Mouse (Mus musculus) liver, embryonic 14.5 days (tissue): ENCODE measurements around the gene Gm5294. TPM values are rescaled to one million over a fixed set of nuclear protein-coding genes. Genes with fewer than 3 reads are reported as not detected.

Experiments used
- ATAC-seq: fragments of 200-750 bp; cut with Nextera tagmentation; 2 replicates; pipeline ENCODE4 v1.8.0; 2017; ENCODE audit warnings: moderate number of reproducible peaks, mild to moderate bottlenecking, moderate library complexity; ENCODE audit not compliant: insufficient read depth
- DNase-seq, 3 experiments: peaks; one replicate each; pipeline ENCODE4 v3.0.0-alpha.2; 2012 to 2013; ENCODE audit warnings: low read depth in 3 of 3, low spot score in 3 of 3
- H3K27ac ChIP-seq: fragments of 300-500 bp; sonication (generic); 2 replicates; pipeline ENCODE4 v1.5.1; 2014; ENCODE audit warnings: moderate library complexity, mild to moderate bottlenecking, control low read depth, inconsistent platforms
- H3K27me3 ChIP-seq: fragments of 300-500 bp; sonication (generic); 2 replicates; pipeline ENCODE4 v1.6.1; 2014; ENCODE audit warnings: mild to moderate bottlenecking, low read length, moderate library complexity; ENCODE audit not compliant: control insufficient read depth, insufficient read depth
- H3K36me3 ChIP-seq: fragments of 300-500 bp; sonication (generic); replicated peaks from 2 replicates; pipeline ENCODE4 v1.6.1; 2014; ENCODE audit warnings: low read depth; ENCODE audit not compliant: control insufficient read depth, insufficient read depth
- H3K4me1 ChIP-seq, 2 experiments: fragments of 200-500 bp in 1 of 2; fragments of 300-500 bp in 1 of 2; sonication (generic) in 1 of 2; replicated peaks; 2 replicates each; pipeline ENCODE4 v1.6.1; 2012 to 2014; ENCODE audit warnings: antibody characterized with exemption in 1 of 2, inconsistent platforms in 1 of 2, low read length in 1 of 2; ENCODE audit not compliant: control insufficient read depth in 2 of 2, insufficient read depth in 2 of 2
- H3K4me2 ChIP-seq: fragments of 300-500 bp; sonication (generic); 2 replicates; pipeline ENCODE4 v1.6.1; 2014; ENCODE audit warnings: low read depth, mild to moderate bottlenecking, control low read depth, moderate library complexity
- H3K4me3 ChIP-seq, 2 experiments: fragments of 200-500 bp in 1 of 2; fragments of 300-500 bp in 1 of 2; sonication (generic) in 1 of 2; 2 replicates each; pipeline ENCODE4 v1.5.1; 2012 to 2014; ENCODE audit warnings: low read depth in 2 of 2, low read length in 2 of 2, mild to moderate bottlenecking in 2 of 2, control low read depth in 1 of 2, inconsistent platforms in 1 of 2, moderate library complexity in 1 of 2; ENCODE audit not compliant: insufficient read depth in 1 of 2
- H3K9ac ChIP-seq: fragments of 300-500 bp; sonication (generic); replicated peaks from 2 replicates; pipeline ENCODE4 v1.6.1; 2014; ENCODE audit warnings: mild to moderate bottlenecking, control low read depth, moderate library complexity
- H3K9me3 ChIP-seq: fragments of 300-500 bp; sonication (generic); 2 replicates; pipeline ENCODE4 v1.6.1; 2016; ENCODE audit warnings: low read length, mixed read lengths; ENCODE audit not compliant: control insufficient read depth
- CTCF ChIP-seq: IDR thresholded peaks from 2 replicates; pipeline ENCODE4 v1.5.1; 2016; ENCODE audit warnings: antibody characterized with exemption, low read depth, control low read depth
- EP300 ChIP-seq: IDR thresholded peaks from 2 replicates; pipeline ENCODE4 v1.6.1; 2016; ENCODE audit warnings: antibody characterized with exemption, low read depth
- WGBS: fragments of 180-500 bp; shearing (Covaris S2); extraction: QIAGEN DNeasy Blood & Tissue Kit; methylation state at CpG from one replicate; pipeline ENCODE4 v1.1.7; 2014; ENCODE audit not compliant: insufficient replicate concordance; 5-methylcytosine and 5-hydroxymethylcytosine counted together
- polyA plus RNA-seq, 2 experiments: library from polyadenylated mRNA; depleted of rRNA in 1 of 2; stranded (reverse) in 1 of 2; unstranded in 1 of 2; fragments of >200 nt; fragmentation: Nextera tagmentation in 1 of 2; extraction: Ambion mirVana in 1 of 2; gene quantifications; 2 replicates each; pipeline versions ENCODE4 v1.2.1 to v1.2.3; 2012 to 2014

The Gm5294 gene
- polyA plus RNA-seq, 2 experiments, result not detected

DNA sequence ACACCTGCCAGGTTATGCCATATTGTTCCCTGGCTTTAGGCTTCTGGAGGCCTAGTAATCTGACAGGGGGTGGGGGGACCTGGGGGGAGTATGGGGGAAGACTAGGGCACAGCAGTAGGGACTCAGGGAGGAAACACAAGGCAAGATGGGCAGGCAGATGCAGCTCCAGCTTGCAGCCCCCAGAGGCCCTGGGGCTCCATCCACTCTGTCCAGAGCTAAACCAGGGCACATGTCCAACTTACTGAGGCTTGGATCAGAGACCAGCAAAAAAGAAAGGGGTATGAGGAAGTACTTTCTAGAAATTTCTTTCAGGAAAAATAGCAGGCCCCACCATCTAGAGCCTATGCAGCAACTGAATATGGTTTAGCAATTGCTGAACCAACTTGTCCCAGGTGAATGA is 44.3 kb downstream of the Gm5294 start:
- Histone ChIP-seq H3K4me2 (no peak overlapping the region), H3K36me3 (no peaks in the 10 kb centered on the region), H3K9ac (no peak overlapping the region), H3K27ac (no peak overlapping the region), H3K9me3 (no peaks in the 10 kb centered on the region), H3K27me3 (no peaks in the 10 kb centered on the region), H3K4me3 (no peak overlapping the region), H3K4me1 (peaks cover 0 to 7% of the 10 kb centered on the region in 2 experiments; a peak in 2 of 4 replicates)
- ATAC-seq, result no peak
- DNase-seq, result no peak
- TF ChIP-seq CTCF, result no peak
- TF ChIP-seq EP300, result no peak

- ATAC-seq (peak; percentile 47; the same call in 1 of the 2 replicates), DNase-seq (no peak)
- no peaks in the 10 kb centered on the region for H3K9me3 ChIP-seq
- no peaks in the 10 kb centered on the region for H3K36me3 ChIP-seq
- H3K9ac ChIP-seq, result no peak overlapping the region
- H3K27me3 ChIP-seq, result no peaks in the 10 kb centered on the region
- H3K4me1 ChIP-seq, result peaks cover 0 to 7% of the 10 kb centered on the region in 2 experiments; a peak in 2 of 4 replicates
- no peak overlapping the region for H3K4me3 ChIP-seq
- no peak overlapping the region for H3K4me2 ChIP-seq
- no peak overlapping the region for H3K27ac ChIP-seq
- 44% methylated on average over 7 of the region's 7 CpGs for WGBS
- TF ChIP-seq EP300 (no peak), CTCF (no peak)
Observed at GRCm38 (mm10) chr5:138864880-138865279, 45.0 kb downstream of the Gm5294 start.

DNA sequence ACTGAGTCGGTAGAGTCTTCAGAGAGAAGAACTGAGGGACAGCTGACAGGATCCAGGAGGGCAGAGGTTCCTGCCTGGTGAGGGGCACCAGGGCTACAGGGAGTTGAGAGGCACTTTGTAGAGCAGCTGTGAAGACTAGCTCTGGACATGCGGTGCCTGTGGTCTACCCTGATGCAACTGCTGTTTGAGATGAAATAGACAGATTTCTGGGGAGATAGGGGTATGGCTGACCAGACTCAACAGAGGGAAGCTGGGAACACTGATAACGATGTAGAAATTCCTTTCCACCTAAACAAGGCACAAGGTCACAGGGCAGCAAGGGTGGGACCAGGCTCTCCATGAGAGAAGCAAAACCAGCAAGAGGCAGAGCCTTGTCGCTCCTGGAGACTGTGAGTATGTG is 45.8 kb downstream of the Gm5294 start:
- TF ChIP-seq CTCF, result no peak
- no peak for TF ChIP-seq EP300
- Histone ChIP-seq H3K4me2 (no peak overlapping the region), H3K4me1 (peaks cover 0 to 7% of the 10 kb centered on the region in 2 experiments; a peak in 2 of 4 replicates), H3K36me3 (no peaks in the 10 kb centered on the region), H3K9ac (no peak overlapping the region), H3K4me3 (no peak overlapping the region), H3K27ac (no peak overlapping the region), H3K27me3 (no peaks in the 10 kb centered on the region), H3K9me3 (no peaks in the 10 kb centered on the region)
- ATAC-seq (no peak), DNase-seq (no peak)
- WGBS, result 10% methylated on average over 4 of the region's 4 CpGs

Other genes with a start within 250 kb of the Gm5294 start
- 2.7 and 5.1 TPM in 2 replicates for gene Zfp68, start 200.3 kb upstream of the Gm5294 start, polyA plus RNA-seq (2012; rRNA removed)
- 15.3 and 17.2 TPM in 2 replicates for gene Zfp68, start 200.3 kb upstream of the Gm5294 start, polyA plus RNA-seq (2014; fragmentation: Nextera tagmentation; extraction: Ambion mirVana)
- 1.7 and 2.5 TPM in 2 replicates for gene A430033K04Rik, start 197.2 kb upstream of the Gm5294 start, polyA plus RNA-seq (2012; rRNA removed)
- 2.6 and 2.7 TPM in 2 replicates for gene A430033K04Rik, start 197.2 kb upstream of the Gm5294 start, polyA plus RNA-seq (2014; fragmentation: Nextera tagmentation; extraction: Ambion mirVana)
- 5.4 and 6.5 TPM in 2 replicates for gene Fam20c, start 65.6 kb upstream of the Gm5294 start, polyA plus RNA-seq (2012; rRNA removed)
- 6.8 and 7.2 TPM in 2 replicates for gene Fam20c, start 65.6 kb upstream of the Gm5294 start, polyA plus RNA-seq (2014; fragmentation: Nextera tagmentation; extraction: Ambion mirVana)
- gene Pdgfa, start 177.3 kb downstream of the Gm5294 start, polyA plus RNA-seq (2012; rRNA removed), result 0.37 and 0.39 TPM in 2 replicates
- 1.2 and 1.5 TPM in 2 replicates for gene Pdgfa, start 177.3 kb downstream of the Gm5294 start, polyA plus RNA-seq (2014; fragmentation: Nextera tagmentation; extraction: Ambion mirVana)